Mouse (Mus musculus): Measurements from ENCODE around the gene Il1b.

Il1b gene

GRCm38 (mm10) chr2:129368795-129369194 is 2.1 kb downstream of the Il1b start:
- DNase-seq (ENCODE audit: low spot score in 2 of 2), result no peak

GRCm38 (mm10) chr2:129368106-129368505 is 2.8 kb downstream of the Il1b start:
- DNase-seq (ENCODE audit: low spot score in 2 of 2), result no peak

GRCm38 (mm10) chr2:129367246-129367645 is 3.7 kb downstream of the Il1b start:
- DNase-seq (ENCODE audit: low spot score in 2 of 2), result no peak

- DNase-seq (ENCODE audit: low spot score in 2 of 2), result no peak
Measured at GRCm38 (mm10) chr2:129360975-129361560, 9.9 kb downstream of the Il1b start.

GRCm38 (mm10) chr2:129360197-129360596 is 10.7 kb downstream of the Il1b start:
- DNase-seq (ENCODE audit: low spot score in 2 of 2), result peak; percentile 14 to 42

- DNase-seq (ENCODE audit: low spot score in 2 of 2), result no peak
Measured at GRCm38 (mm10) chr2:129338138-129338621, 32.8 kb downstream of the Il1b start.

GRCm38 (mm10) chr2:129333471-129333870 is 37.5 kb downstream of the Il1b start:
- no peak for DNase-seq (ENCODE audit: low spot score in 2 of 2)

- no peak for DNase-seq (ENCODE audit: low spot score in 2 of 2)
Measured at GRCm38 (mm10) chr2:129330540-129330939, 40.4 kb downstream of the Il1b start.

GRCm38 (mm10) chr2:129330024-129330423 is 40.9 kb downstream of the Il1b start:
- no peak for DNase-seq (ENCODE audit: low spot score in 2 of 2)

- no peak for DNase-seq (ENCODE audit: low spot score in 2 of 2)
Measured at GRCm38 (mm10) chr2:129328238-129328637, 42.7 kb downstream of the Il1b start.

- DNase-seq (ENCODE audit: low spot score in 2 of 2), result no peak
Measured at GRCm38 (mm10) chr2:129324216-129324615, 46.7 kb downstream of the Il1b start.

- peak in 1 of 2 experiments; percentile 12 for DNase-seq (ENCODE audit: low spot score in 2 of 2)
Measured at GRCm38 (mm10) chr2:129322117-129322635, 48.8 kb downstream of the Il1b start.

GRCm38 (mm10) chr2:129320033-129320605 is 50.8 kb downstream of the Il1b start:
- DNase-seq (ENCODE audit: low spot score in 2 of 2), result peak in 1 of 2 experiments; percentile 13

GRCm38 (mm10) chr2:129315831-129316230 is 55.1 kb downstream of the Il1b start:
- DNase-seq (ENCODE audit: low spot score in 2 of 2), result no peak

- DNase-seq (ENCODE audit: low spot score in 2 of 2), result no peak
Measured at GRCm38 (mm10) chr2:129314880-129315279, 56.1 kb downstream of the Il1b start.
